Mouse (Mus musculus) liver, adult 2 months (tissue): ENCODE measurements around the gene Foxn2.
A peak's percentile ranks its signal among the peaks of the same experiment; 100 is the strongest.

Experiments
- CTCF ChIP-seq: fragments of 200-500 bp; IDR thresholded peaks from 2 replicates; pipeline ENCODE4 v1.5.1; 2011; ENCODE audit warnings: low read depth, low read length, control low read depth
- POLR2A ChIP-seq: fragments of 200-500 bp; IDR thresholded peaks from 2 replicates; pipeline ENCODE4 v1.6.1; 2011; ENCODE audit warnings: low read length, control low read depth; ENCODE audit not compliant: insufficient read depth; ENCODE audit errors: extremely low read depth

DNA sequence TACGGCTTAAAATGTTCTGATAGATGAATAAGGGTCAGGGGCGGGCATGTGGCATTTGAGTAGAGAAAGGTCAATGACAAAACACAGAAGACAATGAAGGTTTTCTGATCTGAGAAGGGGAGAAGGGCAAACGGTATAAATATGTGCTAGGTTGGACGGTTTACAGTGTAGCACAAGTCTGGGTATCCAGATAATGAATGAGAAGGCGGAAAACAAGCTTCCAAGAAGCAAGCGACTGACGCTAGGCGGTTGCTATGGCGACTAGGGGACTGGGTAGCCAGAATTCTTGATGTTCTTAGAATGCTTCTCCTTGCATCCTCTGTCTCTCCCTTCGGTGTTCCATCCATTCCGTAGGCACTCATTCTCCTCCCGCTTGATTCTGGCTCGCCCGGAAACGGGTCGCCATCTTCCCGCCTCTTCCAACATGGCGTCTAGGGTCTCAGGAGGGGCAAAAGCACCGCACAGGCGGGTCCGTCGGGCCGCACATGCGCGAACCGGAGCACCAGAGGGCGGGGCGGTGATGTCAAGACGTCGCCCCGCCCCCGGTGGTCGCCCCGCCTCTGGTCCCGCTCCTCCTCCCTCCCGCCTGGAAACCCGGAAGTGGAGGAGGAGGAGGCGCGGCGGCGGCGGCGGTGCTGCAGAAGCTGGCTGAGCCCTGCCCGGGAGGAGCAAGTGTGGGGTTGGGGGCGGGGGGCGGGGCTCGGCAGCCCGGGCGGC, 89.2 kb downstream of the Foxn2 start, which contains the start of gene Ppp1r21:
- TF ChIP-seq POLR2A, result 0 out of 2 replicates have a peak, but pooled peaks have one; percentile 52
- TF ChIP-seq CTCF, result no peak
